Mouse (Mus musculus) frontal cortex, postnatal 36 days (tissue): ENCODE measurements around the gene Rpgrip1l.

ENCODE experiments used
- DNase-seq, 2 experiments: peaks; one replicate each; pipeline ENCODE4 v3.0.0; 2022; ENCODE audit warnings: low spot score in 2 of 2

Gene Rpgrip1l

GRCm38 (mm10) chr8:91207676-91208075 lies 105.4 kb downstream of the Rpgrip1l start:
- no peak for DNase-seq

GRCm38 (mm10) chr8:91205897-91206296 lies 107.2 kb downstream of the Rpgrip1l start:
- DNase-seq = no peak

DNA sequence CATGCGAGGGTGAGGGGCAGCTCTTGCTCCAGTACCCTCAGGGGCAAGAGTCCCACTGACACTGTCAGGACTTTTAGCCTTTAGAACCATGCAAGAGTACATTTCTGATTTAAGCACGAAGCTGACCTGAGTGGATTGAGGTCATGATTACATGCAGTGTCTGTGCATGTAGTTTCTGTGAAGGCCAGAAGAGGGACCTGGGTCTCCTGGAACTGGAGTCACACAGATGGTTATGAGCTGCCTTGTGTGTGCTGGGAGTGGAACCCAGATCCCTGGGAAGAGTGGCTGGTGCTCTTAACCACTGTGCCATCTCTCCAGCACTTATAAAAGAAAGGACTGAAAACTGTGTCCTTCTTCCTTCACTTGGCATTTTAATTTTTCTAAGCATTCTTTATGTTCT lies 111.9 kb downstream of the Rpgrip1l start:
- DNase-seq = no peak

GRCm38 (mm10) chr8:91199876-91200275 lies 113.2 kb downstream of the Rpgrip1l start, which contains the start of gene Aktip:
Gene Aktip, minus strand, starts transcription at chr8:91199976.
- DNase-seq = no peak

GRCm38 (mm10) chr8:91198036-91198435 lies 115.0 kb downstream of the Rpgrip1l start:
- DNase-seq = no peak

DNA sequence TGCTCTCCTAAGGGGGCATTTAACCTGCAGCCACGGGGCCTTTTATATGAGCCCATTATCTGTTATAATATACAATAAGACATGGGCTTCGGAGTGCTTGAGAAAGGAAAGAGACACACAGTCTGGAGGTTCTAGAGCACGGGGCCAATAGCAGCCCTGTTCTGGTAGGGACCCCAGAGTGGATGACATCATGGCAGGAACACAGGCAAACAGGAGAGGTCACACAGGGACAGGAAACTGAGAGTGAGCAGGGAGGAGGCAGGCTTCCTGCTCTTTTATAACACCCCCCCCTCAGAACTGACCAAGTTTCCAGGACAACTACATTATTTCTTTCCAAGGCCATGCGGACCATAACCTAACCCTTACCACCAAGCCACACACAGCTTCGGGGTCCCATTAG lies 115.8 kb downstream of the Rpgrip1l start:
- DNase-seq = no peak

DNA sequence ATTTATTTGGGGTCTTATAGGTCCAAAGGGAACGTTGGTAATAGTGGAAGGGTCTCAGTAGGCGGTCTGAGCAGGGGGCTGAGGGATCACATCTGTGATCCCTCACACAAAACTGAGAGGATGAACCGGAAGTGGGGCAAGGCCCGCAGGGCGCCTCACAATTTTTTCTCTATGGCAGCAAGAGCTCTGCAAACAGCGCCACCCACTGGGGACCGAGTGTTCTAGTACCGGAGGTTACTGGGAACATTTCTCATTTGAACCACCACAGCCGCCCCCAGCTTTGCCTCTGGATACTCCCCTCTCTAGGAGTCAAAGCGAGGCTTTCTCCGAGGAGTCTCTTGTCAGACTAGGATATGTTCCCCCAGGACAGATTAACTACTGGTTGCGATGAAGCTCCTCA lies 116.4 kb downstream of the Rpgrip1l start:
- no peak for DNase-seq

GRCm38 (mm10) chr8:91194081-91194480 lies 119.0 kb downstream of the Rpgrip1l start:
- no peak for DNase-seq

GRCm38 (mm10) chr8:91192941-91193340 lies 120.1 kb downstream of the Rpgrip1l start:
- DNase-seq = no peak

- DNase-seq = peak; percentile 59 to 61
Measured at GRCm38 (mm10) chr8:91190816-91191340, 122.2 kb downstream of the Rpgrip1l start.

DNA sequence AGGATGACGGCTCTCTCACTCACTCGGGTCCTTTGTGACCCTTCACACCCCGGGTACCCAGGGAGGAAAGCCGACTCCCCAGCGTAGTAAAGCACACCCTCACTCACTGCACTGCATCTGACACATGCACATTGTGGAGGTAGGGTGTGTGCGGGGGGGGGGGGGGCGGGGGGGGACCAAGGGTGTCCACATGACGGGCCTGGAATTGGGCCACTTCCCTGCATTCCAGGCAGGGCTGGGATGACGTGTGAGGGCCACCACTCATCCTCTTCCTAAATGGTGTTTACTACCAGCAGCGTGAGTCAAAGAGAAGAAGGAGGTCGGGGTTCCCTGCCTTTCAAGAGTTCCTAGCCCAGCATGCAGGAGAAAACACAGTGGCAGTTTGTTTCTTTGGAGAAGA lies 124.9 kb downstream of the Rpgrip1l start:
- no peak for DNase-seq

GRCm38 (mm10) chr8:91186372-91186771 lies 126.7 kb downstream of the Rpgrip1l start:
- no peak for DNase-seq

- no peak for DNase-seq
Measured at GRCm38 (mm10) chr8:91177708-91178107, 135.4 kb downstream of the Rpgrip1l start.

DNA sequence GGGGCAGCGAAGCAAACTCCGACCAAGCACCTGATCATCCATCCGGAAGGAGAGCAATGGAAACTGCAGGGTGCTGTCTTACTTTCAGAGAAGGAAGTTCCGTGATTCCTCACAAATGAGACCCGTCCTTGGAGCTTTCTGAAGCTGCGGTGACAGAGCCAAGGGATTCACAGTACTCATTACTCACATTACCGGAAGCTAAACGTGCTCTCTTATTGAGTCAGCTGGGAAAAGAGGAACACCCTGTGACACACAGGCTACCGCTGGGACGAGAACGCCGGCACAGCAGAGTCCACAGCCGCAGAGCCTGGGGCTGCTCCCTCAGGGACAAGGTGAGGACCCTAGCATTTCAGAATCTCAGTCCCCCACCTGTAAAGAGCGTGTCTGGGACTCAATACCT lies 136.9 kb downstream of the Rpgrip1l start:
- DNase-seq = no peak

DNA sequence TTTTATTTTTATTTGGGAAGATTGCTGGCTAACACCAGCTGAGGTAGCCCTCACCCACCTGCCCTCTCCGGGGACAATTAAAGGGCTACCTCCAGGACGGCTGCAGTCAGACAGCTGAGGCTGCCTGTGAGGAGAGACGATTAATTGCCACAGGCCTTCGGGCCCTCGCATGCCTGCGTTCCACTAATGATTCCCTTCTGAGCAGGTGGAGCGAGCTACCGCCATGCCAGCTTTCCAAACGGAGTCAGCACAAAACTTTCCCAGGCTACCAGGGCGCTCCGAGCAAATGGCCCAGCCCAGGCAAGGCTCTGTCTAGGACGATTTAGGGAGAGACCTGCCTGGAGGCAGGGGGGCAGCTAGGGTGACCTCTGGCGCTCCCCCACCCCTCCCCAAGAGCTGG lies 141.5 kb downstream of the Rpgrip1l start:
- DNase-seq = no peak

GRCm38 (mm10) chr8:91170914-91171313 lies 142.1 kb downstream of the Rpgrip1l start:
- no peak for DNase-seq

DNA sequence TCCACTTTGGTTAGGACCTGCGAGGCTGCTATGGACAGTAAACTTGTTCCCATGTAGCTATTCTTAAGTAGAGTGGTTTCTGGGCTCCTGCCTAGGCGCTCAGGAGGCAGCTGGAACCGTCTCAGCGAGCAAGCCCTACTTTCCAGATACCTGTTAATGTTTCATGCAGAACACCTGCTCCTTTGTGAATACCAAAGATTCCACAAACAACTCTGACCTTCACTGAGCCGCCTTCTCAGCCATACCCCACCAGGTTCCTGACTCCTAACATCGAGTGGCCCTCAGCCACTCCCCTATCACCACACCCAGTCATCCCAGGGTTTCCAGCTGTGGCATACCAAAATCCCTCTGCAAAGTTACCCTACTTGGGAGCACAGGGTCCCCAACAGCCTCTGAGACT lies 142.9 kb downstream of the Rpgrip1l start:
- DNase-seq = no peak
